8 mouse cellular contexts compared by ENCODE assay signal in genomic region chr15:78406293-78406934, GRCm38 (mm10). TPM values are rescaled to one million over a fixed set of nuclear protein-coding genes. Genes with fewer than 3 reads are reported as not detected.
DNase-seq lines count a peak whose midpoint lies in the region; ATAC-seq and TF ChIP-seq lines count a peak whose summit lies in the region.

Gene Mpst, plus strand, starts transcription at chr15:78406416.

- no peaks in the 10 kb centered on the region for H3K36me3 ChIP-seq in forebrain, embryonic 16.5 days (ENCODE audit: control insufficient read depth, insufficient read depth)
- H3K36me3 ChIP-seq in lung, embryonic 14.5 days (ENCODE audit: insufficient read depth) = peaks cover 5% of the 10 kb centered on the region; the same call in 1 of the 2 replicates
- no peaks in the 10 kb centered on the region for H3K36me3 ChIP-seq in thymus, adult 2 months (ENCODE audit: control insufficient read depth, insufficient read depth, low read length)

- intact Hi-C loops in heart, postnatal 36 days (cut with DNase I) = loop anchor here (2.0 kb wide), 1 partner anchor 22 kb away; the partner anchor contains the start of gene Kctd17

- peak; percentile 88 for DNase-seq in ES-CJ7 (ENCODE audit: low read depth, low spot score)
- peak; percentile 89 for DNase-seq in cerebellum, adult 11-12 months
- DNase-seq in heart, postnatal 36 days = peak; percentile 90 to 97
- DNase-seq in layer of hippocampus, adult 2 months (ENCODE audit: low spot score in 2 of 2) = peak; percentile 87 to 89
- peak; percentile 92 for DNase-seq in lung, embryonic 14.5 days
- peak; percentile 88 for DNase-seq in thymus, adult 2 months

- peak within 1 kb of the TSS; percentile 97 for H3K27ac ChIP-seq in forebrain, embryonic 16.5 days (ENCODE audit: low read length)
- peak within 1 kb of the TSS; percentile 98 for H3K27ac ChIP-seq in layer of hippocampus, adult 2 months
- peak within 1 kb of the TSS; percentile 98 for H3K27ac ChIP-seq in lung, embryonic 14.5 days (ENCODE audit: low read depth)
- H3K27ac ChIP-seq in olfactory bulb, adult 2 months (ENCODE audit: insufficient read depth, low read depth, low read length) = peak within 1 kb of the TSS; percentile 96
- H3K27ac ChIP-seq in thymus, adult 2 months (ENCODE audit: control insufficient read depth, insufficient read depth, low read length) = peak within 1 kb of the TSS; percentile 83

- TF ChIP-seq CTCF in layer of hippocampus, adult 2 months (conservative IDR thresholded peaks at IDR 0.05) = no peak
- no peak for TF ChIP-seq CTCF in lung, embryonic 14.5 days (IDR thresholded peaks at IDR 0.05; ENCODE audit: low read depth)
- TF ChIP-seq CTCF in olfactory bulb, adult 2 months (IDR thresholded peaks at IDR 0.05; ENCODE audit: insufficient read depth, low read depth, low read length) = no peak
- 0 out of 2 replicates have a peak, but pooled peaks have one; percentile 27 for TF ChIP-seq CTCF in thymus, adult 2 months (IDR thresholded peaks at IDR 0.05; ENCODE audit: borderline replicate concordance, control insufficient read depth, extremely low read depth, insufficient read depth, low read length, poor library complexity)

- peak; percentile 87 for ATAC-seq in forebrain, embryonic 16.5 days
- ATAC-seq in lung, embryonic 14.5 days (ENCODE audit: insufficient read depth) = peak; percentile 80

- H3K27me3 ChIP-seq in forebrain, embryonic 16.5 days (replicated peaks; ENCODE audit: control insufficient read depth, insufficient read depth, low read length) = peaks cover 24% of the 10 kb centered on the region
- peaks cover 25% of the 10 kb centered on the region for H3K27me3 ChIP-seq in lung, embryonic 14.5 days (ENCODE audit: insufficient read depth, low read length)
- no peaks in the 10 kb centered on the region for H3K27me3 ChIP-seq in thymus, adult 2 months (ENCODE audit: control insufficient read depth, insufficient read depth, low read length)

- H3K9ac ChIP-seq in forebrain, embryonic 16.5 days (replicated peaks; ENCODE audit: low read depth, low read length) = peak within 1 kb of the TSS; percentile 90
- H3K9ac ChIP-seq in lung, embryonic 14.5 days = peak within 1 kb of the TSS; percentile 59

- peak within 1 kb of the TSS; percentile 93 for H3K4me2 ChIP-seq in forebrain, embryonic 16.5 days (ENCODE audit: low read length)
- peak within 1 kb of the TSS; percentile 93 for H3K4me2 ChIP-seq in lung, embryonic 14.5 days

- under 1% methylated on average over 40 of the region's 40 CpGs for WGBS in forebrain, embryonic 16.5 days
- under 1% methylated on average over 40 of the region's 40 CpGs for WGBS in lung, embryonic 14.5 days
- WGBS in olfactory bulb, adult 2 months = under 1% methylated on average over 40 of the region's 40 CpGs
- under 1% methylated on average over 40 of the region's 40 CpGs for WGBS in thymus, adult 2 months

- peaks cover 57% of the 10 kb centered on the region for H3K4me1 ChIP-seq in forebrain, embryonic 16.5 days (replicated peaks; ENCODE audit: control insufficient read depth, insufficient read depth, low read length)
- peaks cover 41% of the 10 kb centered on the region for H3K4me1 ChIP-seq in lung, embryonic 14.5 days (ENCODE audit: insufficient read depth)
- H3K4me1 ChIP-seq in olfactory bulb, adult 2 months (ENCODE audit: control insufficient read depth, insufficient read depth, low read length) = peaks cover 24% of the 10 kb centered on the region
- H3K4me1 ChIP-seq in thymus, adult 2 months (replicated peaks; ENCODE audit: control insufficient read depth, insufficient read depth, low read length) = peaks cover 25% of the 10 kb centered on the region

- peak; percentile 36; the same call in 1 of the 2 replicates for TF ChIP-seq POLR2A in olfactory bulb, adult 2 months (IDR thresholded peaks at IDR 0.05; ENCODE audit: insufficient read depth, low read depth, low read length)
- TF ChIP-seq POLR2A in thymus, adult 2 months (IDR thresholded peaks at IDR 0.05; ENCODE audit: control insufficient read depth, extremely low read depth, insufficient read depth, low read length, poor library complexity) = peak; percentile 79

- H3K4me3 ChIP-seq in forebrain, embryonic 16.5 days (replicated peaks; ENCODE audit: low read length) = peak within 1 kb of the TSS; percentile 86
- H3K4me3 ChIP-seq in layer of hippocampus, adult 2 months = peak within 1 kb of the TSS; percentile 82
- peak within 1 kb of the TSS; percentile 48 for H3K4me3 ChIP-seq in lung, embryonic 14.5 days (ENCODE audit: low read depth, low read length)
- H3K4me3 ChIP-seq in olfactory bulb, adult 2 months (ENCODE audit: insufficient read depth, low read depth, low read length) = peak within 1 kb of the TSS; percentile 91
- H3K4me3 ChIP-seq in thymus, adult 2 months (ENCODE audit: control insufficient read depth, insufficient read depth, low read length) = peak within 1 kb of the TSS; percentile 84

- no peaks in the 10 kb centered on the region for H3K9me3 ChIP-seq in forebrain, embryonic 16.5 days (ENCODE audit: control insufficient read depth, low read length)
- no peaks in the 10 kb centered on the region for H3K9me3 ChIP-seq in lung, embryonic 14.5 days (ENCODE audit: low read depth, low read length)

RNA-seq across cellular contexts. Expression of gene Mpst, which starts in this region (rescaled TPM):
- polyA plus RNA-seq in forebrain, embryonic 16.5 days (2015; fragmentation: Nextera tagmentation; extraction: Ambion mirVana) = 4.4 and 5.0 TPM in 2 replicates
- 10 to 100 TPM; 40.9 to 42.3 TPM for total RNA-seq in heart, postnatal 36 days (2021)
- total RNA-seq in layer of hippocampus, adult 2 months (2021) = 10 to 100 TPM; 29.5 to 31.8 TPM
- polyA plus RNA-seq in lung, embryonic 14.5 days (2014; fragmentation: Nextera tagmentation; extraction: Ambion mirVana) = 3.3 and 3.5 TPM in 2 replicates
- not detected in 2 replicates for polyA plus RNA-seq in olfactory bulb, adult 2 months (2012; ENCODE audit: insufficient read depth, insufficient read length, low replicate concordance, missing spikeins)
- polyA plus RNA-seq in thymus, adult 2 months (2012; rRNA removed) = 188 and 195 TPM in 2 replicates

Comparison
In these comparisons a context has a peak if more than half of its experiments do, and no peak if none do; other contexts are left out.
1. Peak in every context shown above with its lines: DNase-seq, ATAC-seq, H3K4me3 ChIP-seq and H3K27ac ChIP-seq.